Comparison of ENCODE assay signal across 10 mouse cellular contexts in genomic region chr2:127854332-127854991, GRCm38 (mm10). TPM values are rescaled to one million over a fixed set of nuclear protein-coding genes. Genes with fewer than 3 reads are reported as not detected.
A peak's percentile ranks its signal among the peaks of the same experiment; 100 is the strongest.
DNase-seq lines count a peak whose midpoint lies in the region; ATAC-seq and TF ChIP-seq lines count a peak whose summit lies in the region.
"Had no signal": no experiment of that assay in that cellular context is flagged by ENCODE, and none has a peak within 500 bp of the region (broad histone marks: within the 10 kb centered on the region; RNA-seq: fewer than 3 reads in every experiment).

No protein-coding gene starts in this region.

- H3K27me3 ChIP-seq in forebrain, embryonic 13.5 days, result no peaks in the 10 kb centered on the region
- no peaks in the 10 kb centered on the region for H3K27me3 ChIP-seq in forebrain, embryonic 10.5 days (ENCODE audit: poor library complexity, severe bottlenecking)

- 74% methylated on average over 4 of the region's 4 CpGs for WGBS in forebrain, embryonic 13.5 days
- WGBS in forebrain, embryonic 10.5 days, result 66% methylated on average over 4 of the region's 4 CpGs

- no peaks in the 10 kb centered on the region for H3K36me3 ChIP-seq in forebrain, embryonic 13.5 days (ENCODE audit: poor library complexity, severe bottlenecking)
- H3K36me3 ChIP-seq in forebrain, embryonic 10.5 days (replicated peaks), result no peaks in the 10 kb centered on the region

- H3K4me3 ChIP-seq in forebrain, embryonic 13.5 days, result no peak overlapping the region
- H3K4me3 ChIP-seq in forebrain, embryonic 10.5 days, result no peak overlapping the region

- ATAC-seq in forebrain, embryonic 13.5 days, result peak; percentile 43; the same call in 1 of the 2 replicates

- TF ChIP-seq POLR2A in brain, embryonic 14.5 days (IDR thresholded peaks at IDR 0.05; ENCODE audit: borderline replicate concordance, extremely low read depth, insufficient read depth, insufficient read length, poor library complexity, severe bottlenecking), result no peak

- TF ChIP-seq CTCF in brain, embryonic 14.5 days (IDR thresholded peaks at IDR 0.05; ENCODE audit: borderline replicate concordance, extremely low read depth, insufficient read depth, insufficient read length), result no peak

- no peak overlapping the region for H3K4me2 ChIP-seq in forebrain, embryonic 13.5 days

- no peaks in the 10 kb centered on the region for H3K4me1 ChIP-seq in forebrain, embryonic 13.5 days
- H3K4me1 ChIP-seq in forebrain, embryonic 10.5 days, result no peaks in the 10 kb centered on the region

- H3K27ac ChIP-seq in forebrain, embryonic 13.5 days, result no peak overlapping the region
- H3K27ac ChIP-seq in forebrain, embryonic 10.5 days, result no peak overlapping the region

- H3K9ac ChIP-seq in forebrain, embryonic 13.5 days, result no peak overlapping the region

- DNase-seq in forebrain, embryonic 10.5 days (ENCODE audit: extremely low spot score, low spot score), result no peak
- DNase-seq in brain, embryonic 14.5 days (ENCODE audit: low read depth), result peak; percentile 75
- peak; percentile 79 to 87 for DNase-seq in gastrocnemius, adult 8-10 months (ENCODE audit: low spot score in 2 of 2)
- peak; percentile 36 for DNase-seq in kidney, adult 18-20 months
- DNase-seq in lung, adult 18-20 months, result peak; percentile 55 to 61
- DNase-seq in right cerebral cortex, postnatal 25 days, result peak; percentile 20
- DNase-seq in thymus, postnatal 10 days (ENCODE audit: low spot score in 2 of 2), result no peak

- H3K9me3 ChIP-seq in forebrain, embryonic 13.5 days (replicated peaks), result no peaks in the 10 kb centered on the region
- no peaks in the 10 kb centered on the region for H3K9me3 ChIP-seq in forebrain, embryonic 10.5 days

RNA-seq across cellular contexts. Expression of gene Acoxl, which starts 15.8 kb away (rescaled TPM):
- polyA plus RNA-seq in forebrain, embryonic 13.5 days (2015; fragmentation: Nextera tagmentation; extraction: Ambion mirVana), result not detected in 2 replicates
- polyA plus RNA-seq in forebrain, embryonic 10.5 days (2016; fragmentation: Nextera tagmentation; extraction: Ambion mirVana), result 0.09 TPM in 2 replicates
- 0.04 and 0.05 TPM in 2 replicates for polyA plus RNA-seq in brain, embryonic 14.5 days (2012; rRNA removed)
- total RNA-seq in gastrocnemius, adult 8-10 months (2022), result under 1 TPM in 2 of 4 experiments, not detected in 2; 0.10 to 0.13 TPM
- total RNA-seq: left cerebral cortex, adult 8-10 months had no signal
- polyA plus RNA-seq: C2C12 had no signal

RNA-seq across cellular contexts. Expression of gene Bub1, which starts 22.8 kb away (rescaled TPM):
- 52.2 and 58.3 TPM in 2 replicates for polyA plus RNA-seq in forebrain, embryonic 13.5 days (2015; fragmentation: Nextera tagmentation; extraction: Ambion mirVana)
- polyA plus RNA-seq in forebrain, embryonic 10.5 days (2016; fragmentation: Nextera tagmentation; extraction: Ambion mirVana), result 116 and 126 TPM in 2 replicates
- polyA plus RNA-seq in brain, embryonic 14.5 days (2012; rRNA removed), result 10.6 and 16.2 TPM in 2 replicates
- total RNA-seq in gastrocnemius, adult 8-10 months (2022), result not detected

Comparison
In these comparisons a context has a peak if more than half of its experiments do, and no peak if none do; other contexts are left out.
1. DNase-seq: peak in brain, embryonic 14.5 days (single experiment), gastrocnemius, adult 8-10 months (2 of 2), kidney, adult 18-20 months (single experiment), lung, adult 18-20 months (2 of 2) and right cerebral cortex, postnatal 25 days (single experiment); none in forebrain, embryonic 10.5 days (single experiment) and thymus, postnatal 10 days (0 of 2).